Mouse (Mus musculus): ENCODE results near the gene Klf11. TPM values are rescaled to one million over a fixed set of nuclear protein-coding genes. Genes with fewer than 3 reads are reported as not detected.

Klf11 gene
- polyA plus RNA-seq, 2 experiments, result 12.1 to 13.3 TPM

GRCm38 (mm10) chr12:24651642-24652342 is 718 bp downstream of the Klf11 start:
- Histone ChIP-seq H3K4me2 (replicated peaks; ENCODE audit: low read depth, low read length, severe bottlenecking) (peak overlapping the region; percentile 75), H3K9ac (ENCODE audit: low read depth, low read length, severe bottlenecking) (peak overlapping the region; percentile 83), H3K36me3 (ENCODE audit: control insufficient read depth, insufficient read depth, low read length) (peaks cover 35% of the 10 kb centered on the region), H3K27ac (replicated peaks; ENCODE audit: low read depth, low read length) (peak overlapping the region; percentile 95), H3K4me3 (replicated peaks; ENCODE audit: low read length) (peak overlapping the region; percentile 67), H3K27me3 (ENCODE audit: control insufficient read depth, insufficient read depth, low read length) (no peaks in the 10 kb centered on the region), H3K4me1 (ENCODE audit: control insufficient read depth, insufficient read depth, low read length) (peaks cover 19% of the 10 kb centered on the region), H3K9me3 (ENCODE audit: control insufficient read depth, low read length) (no peaks in the 10 kb centered on the region)
- ATAC-seq (ENCODE audit: low FRiP score, low read depth) (peak; percentile 81), DNase-seq (ENCODE audit: low spot score) (peak; percentile 90)
- no peak for TF ChIP-seq POLR2A (IDR thresholded peaks at IDR 0.05; ENCODE audit: borderline replicate concordance, extremely low read depth, insufficient read depth, insufficient read length)
- 2% methylated on average over 34 of the region's 36 CpGs for WGBS

- peaks cover 48% of the 10 kb centered on the region for H3K36me3 ChIP-seq (ENCODE audit: control insufficient read depth, insufficient read depth, low read length)
- H3K9me3 ChIP-seq (ENCODE audit: control insufficient read depth, low read length), result no peaks in the 10 kb centered on the region
- H3K9ac ChIP-seq (ENCODE audit: low read depth, low read length, severe bottlenecking), result no peak overlapping the region
- peaks cover 23% of the 10 kb centered on the region for H3K4me1 ChIP-seq (ENCODE audit: control insufficient read depth, insufficient read depth, low read length)
- H3K27ac ChIP-seq (replicated peaks; ENCODE audit: low read depth, low read length), result no peak overlapping the region
- H3K4me2 ChIP-seq (replicated peaks; ENCODE audit: low read depth, low read length, severe bottlenecking), result no peak overlapping the region
- no peaks in the 10 kb centered on the region for H3K27me3 ChIP-seq (ENCODE audit: control insufficient read depth, insufficient read depth, low read length)
- no peak for TF ChIP-seq POLR2A (IDR thresholded peaks at IDR 0.05; ENCODE audit: borderline replicate concordance, extremely low read depth, insufficient read depth, insufficient read length)
- WGBS, result 87% methylated on average over 16 of the region's 16 CpGs
- no peak overlapping the region for H3K4me3 ChIP-seq (replicated peaks; ENCODE audit: low read length)
- no peak for ATAC-seq (ENCODE audit: low FRiP score, low read depth)
- no peak for DNase-seq (ENCODE audit: low spot score)
Measured at GRCm38 (mm10) chr12:24654065-24654862, 3.2 kb downstream of the Klf11 start.

DNA sequence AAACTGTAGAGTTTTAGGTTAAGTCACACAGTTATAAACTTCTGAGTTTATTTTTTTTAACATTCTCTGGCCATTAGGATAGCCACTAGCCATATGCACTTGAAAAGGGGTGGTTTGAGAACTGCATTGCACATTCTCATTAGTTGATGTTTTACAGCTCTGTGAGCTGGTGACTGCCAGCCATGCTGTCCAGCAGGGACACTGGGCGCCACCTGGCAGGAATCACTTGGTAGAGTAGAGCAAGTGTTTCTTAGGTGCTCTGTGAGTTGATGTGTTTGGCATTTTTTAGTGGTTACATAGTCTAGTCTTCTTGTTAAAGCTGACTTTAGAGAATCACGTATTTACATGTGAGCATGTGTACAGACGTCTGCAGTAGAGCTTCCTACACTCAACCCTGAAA is 5.4 kb downstream of the Klf11 start:
- 64% methylated on average over 3 of the region's 3 CpGs for WGBS
- Histone ChIP-seq H3K9me3 (ENCODE audit: control insufficient read depth, low read length) (no peaks in the 10 kb centered on the region), H3K4me1 (ENCODE audit: control insufficient read depth, insufficient read depth, low read length) (peaks cover 17% of the 10 kb centered on the region), H3K27ac (replicated peaks; ENCODE audit: low read depth, low read length) (no peak overlapping the region), H3K36me3 (ENCODE audit: control insufficient read depth, insufficient read depth, low read length) (peaks cover 59% of the 10 kb centered on the region), H3K4me3 (replicated peaks; ENCODE audit: low read length) (no peak overlapping the region), H3K9ac (ENCODE audit: low read depth, low read length, severe bottlenecking) (0 out of 2 replicates have a peak overlapping the region, but pooled peaks have one; percentile 4), H3K27me3 (ENCODE audit: control insufficient read depth, insufficient read depth, low read length) (no peaks in the 10 kb centered on the region), H3K4me2 (replicated peaks; ENCODE audit: low read depth, low read length, severe bottlenecking) (no peak overlapping the region)
- TF ChIP-seq POLR2A (IDR thresholded peaks at IDR 0.05; ENCODE audit: borderline replicate concordance, extremely low read depth, insufficient read depth, insufficient read length), result no peak
- ATAC-seq (ENCODE audit: low FRiP score, low read depth) (no peak), DNase-seq (ENCODE audit: low spot score) (no peak)

- H3K4me1 ChIP-seq (ENCODE audit: control insufficient read depth, insufficient read depth, low read length), result peaks cover 9% of the 10 kb centered on the region; the same call in 1 of the 2 replicates
- peaks cover 52% of the 10 kb centered on the region for H3K36me3 ChIP-seq (ENCODE audit: control insufficient read depth, insufficient read depth, low read length)
- DNase-seq (ENCODE audit: low spot score), result no peak
- no peak overlapping the region for H3K27ac ChIP-seq (replicated peaks; ENCODE audit: low read depth, low read length)
- H3K4me2 ChIP-seq (replicated peaks; ENCODE audit: low read depth, low read length, severe bottlenecking), result no peak overlapping the region
- H3K9me3 ChIP-seq (ENCODE audit: control insufficient read depth, low read length), result no peaks in the 10 kb centered on the region
- no peak overlapping the region for H3K9ac ChIP-seq (ENCODE audit: low read depth, low read length, severe bottlenecking)
- no peak for ATAC-seq (ENCODE audit: low FRiP score, low read depth)
- TF ChIP-seq POLR2A (IDR thresholded peaks at IDR 0.05; ENCODE audit: borderline replicate concordance, extremely low read depth, insufficient read depth, insufficient read length), result no peak
- no peaks in the 10 kb centered on the region for H3K27me3 ChIP-seq (ENCODE audit: control insufficient read depth, insufficient read depth, low read length)
- no peak overlapping the region for H3K4me3 ChIP-seq (replicated peaks; ENCODE audit: low read length)
- WGBS, result 95% methylated on average over 4 of the region's 4 CpGs
Measured at GRCm38 (mm10) chr12:24658998-24659397, 7.9 kb downstream of the Klf11 start.

GRCm38 (mm10) chr12:24659923-24660322 is 8.8 kb downstream of the Klf11 start:
- no peak for TF ChIP-seq POLR2A (IDR thresholded peaks at IDR 0.05; ENCODE audit: borderline replicate concordance, extremely low read depth, insufficient read depth, insufficient read length)
- no peak overlapping the region for H3K9ac ChIP-seq (ENCODE audit: low read depth, low read length, severe bottlenecking)
- no peak overlapping the region for H3K4me2 ChIP-seq (replicated peaks; ENCODE audit: low read depth, low read length, severe bottlenecking)
- H3K4me1 ChIP-seq (ENCODE audit: control insufficient read depth, insufficient read depth, low read length), result peaks cover 9% of the 10 kb centered on the region; the same call in 1 of the 2 replicates
- no peaks in the 10 kb centered on the region for H3K27me3 ChIP-seq (ENCODE audit: control insufficient read depth, insufficient read depth, low read length)
- H3K36me3 ChIP-seq (ENCODE audit: control insufficient read depth, insufficient read depth, low read length), result peaks cover 46% of the 10 kb centered on the region
- no peak for ATAC-seq (ENCODE audit: low FRiP score, low read depth)
- 91% methylated on average over 9 of the region's 9 CpGs for WGBS
- DNase-seq (ENCODE audit: low spot score), result no peak
- no peak overlapping the region for H3K4me3 ChIP-seq (replicated peaks; ENCODE audit: low read length)
- H3K27ac ChIP-seq (replicated peaks; ENCODE audit: low read depth, low read length), result no peak overlapping the region
- no peaks in the 10 kb centered on the region for H3K9me3 ChIP-seq (ENCODE audit: control insufficient read depth, low read length)

Data from limb, embryonic 14.5 days (tissue).